Mouse (Mus musculus) kidney, postnatal 36 days (tissue): ENCODE measurements around the gene Gap43.
"Not testable (repeated sequence)": the region's sequence is repeated elsewhere in the genome, so short reads cannot be mapped to it uniquely, and the experiment has no call there.

ENCODE experiments used
- DNase-seq, 2 experiments: peaks; one replicate each; pipeline ENCODE4 v3.0.0; 2021 to 2022; ENCODE audit warnings: mixed read lengths in 2 of 2

The Gap43 gene

GRCm38 (mm10) chr16:42294056-42294455 is 46.4 kb downstream of the Gap43 start:
- DNase-seq: no peak

GRCm38 (mm10) chr16:42291572-42291971 is 48.9 kb downstream of the Gap43 start:
- no peak for DNase-seq

- no peak for DNase-seq
Measured at GRCm38 (mm10) chr16:42284005-42284404, 56.4 kb downstream of the Gap43 start.

GRCm38 (mm10) chr16:42277713-42278112 is 62.7 kb downstream of the Gap43 start:
- no peak for DNase-seq

GRCm38 (mm10) chr16:42277268-42277667 is 63.2 kb downstream of the Gap43 start:
- DNase-seq: no peak

- DNase-seq: peak; percentile 63 to 77
Measured at GRCm38 (mm10) chr16:42276216-42277141, 64.0 kb downstream of the Gap43 start.

GRCm38 (mm10) chr16:42275518-42276215 is 64.8 kb downstream of the Gap43 start:
- no peak for DNase-seq

- no peak for DNase-seq
Measured at GRCm38 (mm10) chr16:42271213-42271612, 69.2 kb downstream of the Gap43 start.

- no peak for DNase-seq
Measured at GRCm38 (mm10) chr16:42269587-42269967, 70.9 kb downstream of the Gap43 start.

GRCm38 (mm10) chr16:42268843-42269586 is 71.4 kb downstream of the Gap43 start:
- DNase-seq: no peak

GRCm38 (mm10) chr16:42265185-42265584 is 75.3 kb downstream of the Gap43 start:
- DNase-seq: no peak

- no peak for DNase-seq
Measured at GRCm38 (mm10) chr16:42262935-42263542, 77.4 kb downstream of the Gap43 start.

GRCm38 (mm10) chr16:42255693-42256092 is 84.8 kb downstream of the Gap43 start:
- peak in 1 of 2 experiments; percentile 2 for DNase-seq

- no peak for DNase-seq
Measured at GRCm38 (mm10) chr16:42255222-42255621, 85.2 kb downstream of the Gap43 start.

- DNase-seq: no peak
Measured at GRCm38 (mm10) chr16:42252252-42252651, 88.2 kb downstream of the Gap43 start.

GRCm38 (mm10) chr16:42244121-42244520 is 96.3 kb downstream of the Gap43 start:
- not testable (repeated sequence) for DNase-seq

GRCm38 (mm10) chr16:42231306-42231705 is 109.1 kb downstream of the Gap43 start:
- DNase-seq: peak in 1 of 2 experiments; percentile 13
